Mouse (Mus musculus): Measurements from ENCODE around the gene Srgn.

DNA sequence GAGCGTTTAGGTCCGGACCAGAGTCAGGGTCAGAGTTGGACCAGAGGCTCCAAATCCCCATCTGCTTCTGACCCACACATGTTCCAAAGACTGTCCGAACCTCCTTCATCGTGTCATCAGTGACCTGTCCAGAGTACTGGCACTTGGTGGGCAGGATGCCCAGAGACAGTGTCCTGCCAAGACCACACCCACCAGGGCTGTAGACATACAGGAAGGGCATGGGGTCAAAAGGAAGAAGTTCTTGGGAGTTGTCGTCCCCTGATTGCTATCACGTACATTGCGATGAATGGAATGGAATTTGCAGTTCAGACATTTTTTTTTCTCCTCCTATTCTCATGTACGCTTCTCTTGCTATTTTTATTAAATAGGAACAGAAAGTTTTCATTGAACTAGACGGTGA is 2.9 kb upstream of the Srgn start:
- TF ChIP-seq CTCF (IDR thresholded peaks at IDR 0.05; ENCODE audit: low read depth), result no peak
- no peak for TF ChIP-seq EP300 (IDR thresholded peaks at IDR 0.05; ENCODE audit: low read depth)

Measured in liver, embryonic 14.5 days (tissue).